Mouse (Mus musculus): Measurements from ENCODE around the gene C1s2. TPM values are rescaled to one million over a fixed set of nuclear protein-coding genes. Genes with fewer than 3 reads are reported as not detected.

The C1s2 gene
- polyA plus RNA-seq, 1 experiment from 2014 or later = not detected

GRCm38 (mm10) chr6:124674591-124674990 is 38.7 kb upstream of the C1s2 start:
- H3K9ac ChIP-seq (ENCODE audit: low read depth, low read length) = no peak overlapping the region
- no peaks in the 10 kb centered on the region for H3K27me3 ChIP-seq (replicated peaks; ENCODE audit: control insufficient read depth, insufficient read depth, low read length)
- TF ChIP-seq CTCF (IDR thresholded peaks at IDR 0.05; ENCODE audit: low read depth) = no peak
- H3K36me3 ChIP-seq (ENCODE audit: control insufficient read depth, insufficient read depth) = peaks cover 10% of the 10 kb centered on the region; the same call in 1 of the 2 replicates
- peaks cover 6% of the 10 kb centered on the region; the same call in 1 of the 2 replicates for H3K4me1 ChIP-seq (replicated peaks; ENCODE audit: control insufficient read depth, insufficient read depth, low read length)
- no peaks in the 10 kb centered on the region for H3K9me3 ChIP-seq (ENCODE audit: control insufficient read depth)
- no peak for ATAC-seq
- H3K27ac ChIP-seq (ENCODE audit: low read depth, low read length) = no peak overlapping the region
- no peak overlapping the region for H3K4me2 ChIP-seq (replicated peaks; ENCODE audit: low read depth)
- 92% methylated on average over 7 of the region's 7 CpGs for WGBS
- H3K4me3 ChIP-seq (ENCODE audit: low read depth, low read length) = no peak overlapping the region

DNA sequence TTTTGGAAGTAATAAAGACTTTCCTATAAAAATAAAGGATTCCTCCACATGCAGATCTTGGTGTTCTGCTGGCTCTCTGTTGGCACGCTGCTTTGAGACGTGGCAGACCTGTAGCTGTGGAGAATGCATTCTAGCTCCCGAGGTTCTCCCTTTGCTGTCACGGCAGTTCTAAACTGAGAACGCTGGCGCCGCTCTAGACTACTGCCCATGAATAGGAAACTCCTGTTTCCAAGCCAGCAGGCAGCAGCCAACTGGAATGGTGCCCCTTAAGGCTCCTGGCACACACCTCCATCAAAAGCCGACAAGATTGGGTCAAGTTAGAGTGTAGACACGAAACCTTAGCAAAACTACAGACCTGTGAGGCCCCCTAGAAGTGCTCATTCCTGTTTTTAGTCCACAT is 37.7 kb upstream of the C1s2 start:
- peaks cover 10% of the 10 kb centered on the region; the same call in 1 of the 2 replicates for H3K36me3 ChIP-seq (ENCODE audit: control insufficient read depth, insufficient read depth)
- H3K4me3 ChIP-seq (ENCODE audit: low read depth, low read length) = no peak overlapping the region
- no peak for TF ChIP-seq CTCF (IDR thresholded peaks at IDR 0.05; ENCODE audit: low read depth)
- H3K4me2 ChIP-seq (replicated peaks; ENCODE audit: low read depth) = no peak overlapping the region
- 95% methylated on average over 9 of the region's 9 CpGs for WGBS
- no peak overlapping the region for H3K9ac ChIP-seq (ENCODE audit: low read depth, low read length)
- H3K27ac ChIP-seq (ENCODE audit: low read depth, low read length) = no peak overlapping the region
- no peaks in the 10 kb centered on the region for H3K27me3 ChIP-seq (replicated peaks; ENCODE audit: control insufficient read depth, insufficient read depth, low read length)
- ATAC-seq = no peak
- no peaks in the 10 kb centered on the region for H3K4me1 ChIP-seq (replicated peaks; ENCODE audit: control insufficient read depth, insufficient read depth, low read length)
- H3K9me3 ChIP-seq (ENCODE audit: control insufficient read depth) = no peaks in the 10 kb centered on the region

DNA sequence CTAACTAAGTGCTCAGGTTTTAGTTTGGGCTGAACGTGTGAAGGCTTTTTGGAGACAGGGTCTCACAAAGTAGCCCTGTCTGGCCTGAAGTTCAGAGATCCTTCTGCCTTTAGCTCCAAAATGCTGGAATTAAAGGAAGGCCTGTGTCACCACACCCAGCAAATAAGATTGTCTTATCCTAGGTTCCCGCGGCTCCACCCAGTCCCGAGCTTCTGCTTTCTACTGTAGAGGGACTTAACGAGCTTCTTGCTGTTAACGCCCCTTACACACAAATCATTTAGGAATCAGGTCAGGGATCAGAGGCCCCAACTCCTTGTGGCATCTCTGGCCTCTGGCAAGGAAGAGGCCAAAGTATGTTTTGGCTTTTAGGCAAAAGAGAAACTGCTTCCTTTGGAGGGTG is 36.2 kb upstream of the C1s2 start:
- Histone ChIP-seq H3K9ac (ENCODE audit: low read depth, low read length) (no peak overlapping the region), H3K9me3 (ENCODE audit: control insufficient read depth) (no peaks in the 10 kb centered on the region), H3K27me3 (replicated peaks; ENCODE audit: control insufficient read depth, insufficient read depth, low read length) (no peaks in the 10 kb centered on the region), H3K4me3 (ENCODE audit: low read depth, low read length) (no peak overlapping the region), H3K4me2 (replicated peaks; ENCODE audit: low read depth) (no peak overlapping the region), H3K36me3 (ENCODE audit: control insufficient read depth, insufficient read depth) (peaks cover 8% of the 10 kb centered on the region; the same call in 1 of the 2 replicates), H3K27ac (ENCODE audit: low read depth, low read length) (no peak overlapping the region), H3K4me1 (replicated peaks; ENCODE audit: control insufficient read depth, insufficient read depth, low read length) (no peaks in the 10 kb centered on the region)
- WGBS = 41% methylated on average over 6 of the region's 6 CpGs
- no peak for TF ChIP-seq CTCF (IDR thresholded peaks at IDR 0.05; ENCODE audit: low read depth)
- ATAC-seq = no peak

DNA sequence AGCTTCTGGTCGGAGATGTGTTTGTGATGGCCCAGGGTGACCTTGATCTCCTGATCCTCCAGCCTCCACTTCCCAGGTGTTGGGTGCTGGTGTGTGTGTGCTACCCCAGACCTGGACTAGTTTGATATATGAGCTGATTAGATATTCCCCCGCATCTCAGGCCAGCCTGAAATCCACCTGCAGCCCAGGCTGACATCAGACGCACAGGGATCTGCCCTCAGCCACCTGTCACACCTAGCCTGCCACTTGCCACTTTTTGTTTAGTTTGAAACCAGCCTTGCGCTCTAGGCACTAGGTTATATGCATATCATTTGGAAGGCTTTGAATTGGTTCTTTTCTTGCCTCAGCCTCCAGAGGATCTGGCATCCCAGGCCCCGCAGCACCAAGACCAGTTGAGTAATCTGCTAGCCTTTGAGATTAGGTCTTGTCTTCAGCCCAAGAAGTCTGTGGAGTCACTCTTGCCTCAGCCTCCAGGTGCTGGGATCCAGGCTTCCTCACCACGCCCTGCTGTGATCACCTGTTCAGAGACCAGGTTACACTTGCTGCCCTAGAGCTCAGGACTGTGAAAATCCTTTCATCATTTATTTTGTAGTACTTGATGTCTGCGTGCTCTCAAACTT is 34.5 kb upstream of the C1s2 start:
- H3K4me1 ChIP-seq (replicated peaks; ENCODE audit: control insufficient read depth, insufficient read depth, low read length) = no peaks in the 10 kb centered on the region; the same call in 1 of the 2 replicates
- H3K4me2 ChIP-seq (replicated peaks; ENCODE audit: low read depth) = no peak overlapping the region
- 68% methylated on average over 7 of the region's 7 CpGs for WGBS
- no peaks in the 10 kb centered on the region for H3K27me3 ChIP-seq (replicated peaks; ENCODE audit: control insufficient read depth, insufficient read depth, low read length)
- H3K36me3 ChIP-seq (ENCODE audit: control insufficient read depth, insufficient read depth) = peaks cover 8% of the 10 kb centered on the region; the same call in 1 of the 2 replicates
- no peak overlapping the region for H3K4me3 ChIP-seq (ENCODE audit: low read depth, low read length)
- no peaks in the 10 kb centered on the region for H3K9me3 ChIP-seq (ENCODE audit: control insufficient read depth)
- ATAC-seq = no peak
- H3K9ac ChIP-seq (ENCODE audit: low read depth, low read length) = no peak overlapping the region
- TF ChIP-seq CTCF (IDR thresholded peaks at IDR 0.05; ENCODE audit: low read depth) = no peak
- no peak overlapping the region; the same call in 1 of the 2 replicates for H3K27ac ChIP-seq (ENCODE audit: low read depth, low read length)

GRCm38 (mm10) chr6:124669234-124669859 is 33.5 kb upstream of the C1s2 start:
- Histone ChIP-seq H3K36me3 (ENCODE audit: control insufficient read depth, insufficient read depth) (peaks cover 5% of the 10 kb centered on the region; the same call in 1 of the 2 replicates), H3K4me1 (replicated peaks; ENCODE audit: control insufficient read depth, insufficient read depth, low read length) (no peaks in the 10 kb centered on the region; the same call in 1 of the 2 replicates), H3K9me3 (ENCODE audit: control insufficient read depth) (no peaks in the 10 kb centered on the region), H3K27ac (ENCODE audit: low read depth, low read length) (no peak overlapping the region), H3K4me2 (replicated peaks; ENCODE audit: low read depth) (no peak overlapping the region), H3K9ac (ENCODE audit: low read depth, low read length) (no peak overlapping the region), H3K4me3 (ENCODE audit: low read depth, low read length) (no peak overlapping the region), H3K27me3 (replicated peaks; ENCODE audit: control insufficient read depth, insufficient read depth, low read length) (no peaks in the 10 kb centered on the region)
- no peak for TF ChIP-seq CTCF (IDR thresholded peaks at IDR 0.05; ENCODE audit: low read depth)
- 72% methylated on average over 11 of the region's 11 CpGs for WGBS
- no peak for ATAC-seq

DNA sequence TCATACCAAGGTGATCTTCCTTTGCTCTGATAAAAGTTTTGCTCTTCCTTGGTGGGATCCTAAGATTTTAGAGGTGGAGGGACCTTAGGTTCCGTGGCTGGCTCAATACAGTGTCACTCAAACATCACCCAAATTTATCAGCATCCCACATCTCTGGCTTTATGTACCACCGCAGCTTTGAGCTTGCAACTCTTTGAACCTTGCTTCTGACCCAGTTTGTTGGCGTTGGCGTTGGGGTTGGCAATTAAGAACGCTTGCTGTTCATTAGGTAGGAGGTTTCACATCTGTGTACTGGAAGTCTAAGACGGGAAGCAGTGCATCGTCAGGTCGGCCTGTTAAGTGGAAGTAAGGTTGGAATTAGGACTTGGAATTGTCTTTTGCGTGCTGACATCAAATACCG is 29.1 kb upstream of the C1s2 start:
- no peak for TF ChIP-seq CTCF (IDR thresholded peaks at IDR 0.05; ENCODE audit: low read depth)
- Histone ChIP-seq H3K4me1 (replicated peaks; ENCODE audit: control insufficient read depth, insufficient read depth, low read length) (no peaks in the 10 kb centered on the region; the same call in 1 of the 2 replicates), H3K27ac (ENCODE audit: low read depth, low read length) (no peak overlapping the region), H3K36me3 (ENCODE audit: control insufficient read depth, insufficient read depth) (no peaks in the 10 kb centered on the region), H3K4me3 (ENCODE audit: low read depth, low read length) (no peak overlapping the region), H3K27me3 (replicated peaks; ENCODE audit: control insufficient read depth, insufficient read depth, low read length) (no peaks in the 10 kb centered on the region), H3K4me2 (replicated peaks; ENCODE audit: low read depth) (peak overlapping the region; percentile 32), H3K9ac (ENCODE audit: low read depth, low read length) (no peak overlapping the region), H3K9me3 (ENCODE audit: control insufficient read depth) (no peaks in the 10 kb centered on the region)
- WGBS = 87% methylated on average over 10 of the region's 10 CpGs
- ATAC-seq = no peak

Measured in intestine, postnatal 0 days (tissue).